ENCODE assay signal across 9 mouse cellular contexts in the genomic region with DNA sequence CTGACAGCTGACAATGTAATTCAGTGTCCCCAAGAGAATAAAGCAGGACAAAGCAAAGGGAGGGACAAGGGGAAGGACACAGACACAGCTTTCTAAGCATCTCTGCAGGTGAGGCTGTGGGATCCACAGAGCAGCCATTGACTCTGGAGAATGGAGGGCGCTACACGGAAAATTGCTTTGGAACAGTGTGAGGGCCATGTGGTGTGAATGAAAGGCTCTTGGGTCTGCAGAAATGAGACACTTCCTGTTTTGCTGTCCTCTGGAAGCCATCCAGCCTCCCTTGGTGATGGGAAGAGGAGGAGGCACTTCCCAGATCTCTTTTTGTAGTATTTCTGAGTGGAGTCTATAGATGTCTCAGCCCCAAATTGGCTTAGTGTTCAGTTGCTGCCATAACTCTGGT. TPM values are rescaled to one million over a fixed set of nuclear protein-coding genes. Genes with fewer than 3 reads are reported as not detected.
A peak's percentile ranks its signal among the peaks of the same experiment; 100 is the strongest.
DNase-seq lines count a peak whose midpoint lies in the region; ATAC-seq and TF ChIP-seq lines count a peak whose summit lies in the region.
"Had no signal": no experiment of that assay in that cellular context is flagged by ENCODE, and none has a peak within 500 bp of the region (broad histone marks: within the 10 kb centered on the region; RNA-seq: fewer than 3 reads in every experiment).

No protein-coding gene starts in this region.

- H3K4me1 ChIP-seq in limb, embryonic 14.5 days (ENCODE audit: control insufficient read depth, insufficient read depth, low read length), result no peaks in the 10 kb centered on the region; the same call in 1 of the 2 replicates
- no peaks in the 10 kb centered on the region for H3K4me1 ChIP-seq in limb, embryonic 10.5 days
- no peaks in the 10 kb centered on the region for H3K4me1 ChIP-seq in forebrain, embryonic 16.5 days (replicated peaks; ENCODE audit: control insufficient read depth, insufficient read depth, low read length)

- WGBS in limb, embryonic 14.5 days, result 63% methylated on average over 2 of the region's 2 CpGs
- 82% methylated on average over 2 of the region's 2 CpGs for WGBS in limb, embryonic 10.5 days
- 61% methylated on average over 2 of the region's 2 CpGs for WGBS in forebrain, embryonic 16.5 days

- H3K36me3 ChIP-seq in limb, embryonic 14.5 days (ENCODE audit: control insufficient read depth, insufficient read depth, low read length), result no peaks in the 10 kb centered on the region
- no peaks in the 10 kb centered on the region for H3K36me3 ChIP-seq in limb, embryonic 10.5 days
- no peaks in the 10 kb centered on the region for H3K36me3 ChIP-seq in forebrain, embryonic 16.5 days (ENCODE audit: control insufficient read depth, insufficient read depth)

- TF ChIP-seq POLR2A in limb, embryonic 14.5 days (IDR thresholded peaks at IDR 0.05; ENCODE audit: borderline replicate concordance, extremely low read depth, insufficient read depth, insufficient read length), result no peak

- no peaks in the 10 kb centered on the region for H3K9me3 ChIP-seq in limb, embryonic 14.5 days (ENCODE audit: control insufficient read depth, low read length)
- no peaks in the 10 kb centered on the region for H3K9me3 ChIP-seq in limb, embryonic 10.5 days (replicated peaks)
- no peaks in the 10 kb centered on the region for H3K9me3 ChIP-seq in forebrain, embryonic 16.5 days (ENCODE audit: control insufficient read depth, low read length)

- no peak overlapping the region for H3K4me2 ChIP-seq in limb, embryonic 14.5 days (replicated peaks; ENCODE audit: low read depth, low read length, severe bottlenecking)
- no peak overlapping the region for H3K4me2 ChIP-seq in forebrain, embryonic 16.5 days (ENCODE audit: low read length)

- H3K4me3 ChIP-seq in limb, embryonic 14.5 days (replicated peaks; ENCODE audit: low read length), result no peak overlapping the region
- H3K4me3 ChIP-seq in limb, embryonic 10.5 days, result no peak overlapping the region
- no peak overlapping the region for H3K4me3 ChIP-seq in forebrain, embryonic 16.5 days (replicated peaks; ENCODE audit: low read length)

- H3K27ac ChIP-seq in limb, embryonic 14.5 days (replicated peaks; ENCODE audit: low read depth, low read length), result no peak overlapping the region
- H3K27ac ChIP-seq in limb, embryonic 10.5 days, result no peak overlapping the region
- no peak overlapping the region for H3K27ac ChIP-seq in forebrain, embryonic 16.5 days (ENCODE audit: low read length)

- no peaks in the 10 kb centered on the region for H3K27me3 ChIP-seq in limb, embryonic 14.5 days (ENCODE audit: control insufficient read depth, insufficient read depth, low read length)
- no peaks in the 10 kb centered on the region for H3K27me3 ChIP-seq in limb, embryonic 10.5 days (ENCODE audit: low read depth, poor library complexity, severe bottlenecking)
- H3K27me3 ChIP-seq in forebrain, embryonic 16.5 days (replicated peaks; ENCODE audit: control insufficient read depth, insufficient read depth, low read length), result no peaks in the 10 kb centered on the region

- DNase-seq in adrenal gland, postnatal 10 days, result peak; percentile 31
- DNase-seq in adrenal gland, adult 2 months, result no peak
- DNase-seq in limb, embryonic 14.5 days (ENCODE audit: low spot score), result no peak
- DNase-seq in limb, embryonic 10.5 days (ENCODE audit: low spot score), result no peak
- peak; percentile 6 to 13 for DNase-seq in kidney, adult 8-10 months
- DNase-seq in skeletal muscle tissue, adult 2 months (ENCODE audit: low read depth, low spot score), result peak; percentile 16
- DNase-seq in testis, postnatal 14 days (ENCODE audit: low spot score), result no peak
- DNase-seq: liver had no signal

- H3K9ac ChIP-seq in limb, embryonic 14.5 days (ENCODE audit: low read depth, low read length, severe bottlenecking), result no peak overlapping the region
- H3K9ac ChIP-seq in forebrain, embryonic 16.5 days (replicated peaks; ENCODE audit: low read depth, low read length), result no peak overlapping the region

- ATAC-seq in limb, embryonic 14.5 days (ENCODE audit: low FRiP score, low read depth), result 0 out of 2 replicates have a peak, but pooled peaks have one; percentile 57
- no peak for ATAC-seq in forebrain, embryonic 16.5 days

RNA-seq across cellular contexts. Expression of a gene that starts 23.3 kb away (rescaled TPM):
- total RNA-seq in adrenal gland, postnatal 10 days (2021), result 100 to 1,000 TPM; 111 to 122 TPM
- 100 to 1,000 TPM in 1 of 2 experiments, 10 to 100 TPM in 1; 98.6 to 141 TPM for total RNA-seq in adrenal gland, adult 2 months (2021)
- 28.9 and 29.6 TPM in 2 replicates for polyA plus RNA-seq in adrenal gland, adult 2 months (2012; rRNA removed)
- 143 and 182 TPM in 2 replicates for polyA plus RNA-seq in limb, embryonic 14.5 days (2012; rRNA removed)
- polyA plus RNA-seq in limb, embryonic 14.5 days (2014; fragmentation: Nextera tagmentation; extraction: Ambion mirVana), result 298 and 313 TPM in 2 replicates
- polyA plus RNA-seq in limb, embryonic 10.5 days (2016; fragmentation: Nextera tagmentation; extraction: Ambion mirVana), result 106 and 135 TPM in 2 replicates
- 317 and 327 TPM in 2 replicates for polyA plus RNA-seq in forebrain, embryonic 16.5 days (2015; fragmentation: Nextera tagmentation; extraction: Ambion mirVana)

RNA-seq across cellular contexts. Expression of a gene that starts 27.7 kb away (rescaled TPM):
- total RNA-seq in adrenal gland, postnatal 10 days (2021), result 1 to 10 TPM; 2.6 to 3.2 TPM
- 1 to 10 TPM; 2.4 to 3.6 TPM for total RNA-seq in adrenal gland, adult 2 months (2021)
- polyA plus RNA-seq in adrenal gland, adult 2 months (2012; rRNA removed), result 0.82 and 1.4 TPM in 2 replicates
- 1.2 and 1.3 TPM in 2 replicates for polyA plus RNA-seq in limb, embryonic 14.5 days (2012; rRNA removed)
- polyA plus RNA-seq in limb, embryonic 14.5 days (2014; fragmentation: Nextera tagmentation; extraction: Ambion mirVana), result 0.74 and 1.1 TPM in 2 replicates
- 1.4 TPM in 2 replicates for polyA plus RNA-seq in limb, embryonic 10.5 days (2016; fragmentation: Nextera tagmentation; extraction: Ambion mirVana)
- 1.5 and 2.0 TPM in 2 replicates for polyA plus RNA-seq in forebrain, embryonic 16.5 days (2015; fragmentation: Nextera tagmentation; extraction: Ambion mirVana)

Comparison
In these comparisons a context has a peak if more than half of its experiments do, and no peak if none do; other contexts are left out.
1. DNase-seq: peak in adrenal gland, postnatal 10 days (single experiment), kidney, adult 8-10 months (2 of 2) and skeletal muscle tissue, adult 2 months (single experiment); none in adrenal gland, adult 2 months (single experiment), limb, embryonic 14.5 days (single experiment), limb, embryonic 10.5 days (single experiment) and testis, postnatal 14 days (single experiment).